Mouse (Mus musculus) erythroblast, embryonic 14.5 days (primary cell): ENCODE measurements around the gene Slc2a2.

Source experiments
- GATA1 ChIP-seq: IDR thresholded peaks from 2 replicates; pipeline ENCODE4 v1.6.1; 2012; ENCODE audit warnings: low read length, inconsistent platforms, mixed read lengths
- TAL1 ChIP-seq: IDR thresholded peaks from 3 replicates; pipeline ENCODE4 v1.6.1; 2012; ENCODE audit warnings: low read length, inconsistent platforms, mixed read lengths

DNA sequence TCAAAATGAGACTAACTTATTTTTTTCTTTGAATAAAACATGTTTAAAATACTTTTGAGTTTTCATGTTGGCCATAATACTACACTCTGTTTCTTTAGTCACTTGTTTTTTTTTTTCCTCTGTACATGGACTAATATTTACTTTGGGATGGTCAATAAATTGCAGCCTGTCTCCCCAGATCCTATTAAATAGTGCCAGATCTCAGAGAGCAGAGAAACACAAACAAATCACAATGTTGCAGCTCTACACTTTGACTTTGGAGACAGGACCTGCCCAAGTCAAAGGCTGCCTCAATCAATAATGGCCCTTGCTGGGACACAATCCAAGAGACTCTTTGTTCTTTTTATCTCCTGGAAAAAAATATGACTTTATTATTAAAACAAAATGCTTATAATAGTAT, 24.8 kb downstream of the Slc2a2 start:
- no peak for TF ChIP-seq TAL1
- TF ChIP-seq GATA1, result no peak
